Mouse (Mus musculus): ENCODE measurements around the gene Pcnp.
"Not testable (repeated sequence)": the region's sequence is repeated elsewhere in the genome, so short reads cannot be mapped to it uniquely, and the experiment has no call there.

Gene Pcnp

DNA sequence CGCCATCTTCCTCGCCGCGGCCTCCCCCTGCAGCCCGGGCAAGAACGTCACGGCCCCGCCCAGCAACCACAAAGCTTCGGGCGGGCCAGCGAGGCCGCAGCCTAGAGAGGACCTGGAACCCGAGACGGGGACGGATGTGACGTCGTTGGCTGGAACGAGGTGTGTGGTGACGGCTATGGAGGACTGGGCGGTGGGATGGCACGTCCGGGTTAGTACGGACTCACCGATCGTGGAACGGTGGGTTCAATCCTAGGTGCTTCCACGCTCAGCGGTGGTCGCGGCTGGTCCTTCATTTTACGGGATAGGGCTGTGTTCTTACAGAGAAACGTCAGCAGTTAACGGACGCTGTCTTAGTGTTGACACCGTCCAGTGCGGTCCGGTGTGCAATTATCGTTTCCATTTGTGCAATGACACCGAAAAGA is at the start of gene Pcnp:
Pcnp (minus strand) TSS at position 79 of the 422 bp plus-strand sequence.
- DNase-seq, result peak; percentile 97

DNA sequence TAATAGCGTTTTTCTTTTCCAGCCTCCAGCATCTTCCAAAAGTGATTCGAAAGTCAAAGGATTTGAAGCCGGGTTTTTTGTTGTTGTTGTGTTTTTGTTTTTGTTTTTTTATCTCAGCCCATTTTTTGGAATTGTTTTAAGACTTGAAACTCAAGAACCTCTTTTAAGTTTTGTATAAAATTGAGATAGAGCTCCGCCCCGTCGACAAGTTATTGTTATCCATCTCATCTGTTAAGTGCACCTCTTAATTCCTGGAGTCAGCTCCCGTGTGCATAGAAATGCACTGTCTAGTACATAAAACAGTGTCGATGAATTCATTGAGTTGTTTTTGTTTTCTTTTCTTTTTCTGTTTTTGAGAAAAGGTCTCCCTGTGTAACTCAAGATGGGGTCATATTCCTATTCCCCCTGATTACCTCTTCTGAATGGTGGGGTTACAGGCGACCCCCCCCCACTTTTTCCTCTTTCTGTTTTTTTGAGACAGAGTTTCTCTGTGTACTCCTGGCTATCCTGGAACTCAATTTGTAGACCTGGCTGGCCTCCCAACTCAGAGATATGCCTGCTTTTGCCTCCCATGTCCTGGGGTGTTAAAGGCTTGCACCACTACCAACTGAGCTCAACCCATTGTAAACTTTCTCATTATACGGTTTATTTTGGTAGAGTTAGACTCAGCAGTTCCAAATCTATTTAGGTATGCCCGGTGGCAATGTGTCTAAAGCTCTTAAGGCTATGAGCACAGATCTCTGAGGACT is 46.8 kb upstream of the Pcnp start:
- no peak for DNase-seq

GRCm38 (mm10) chr16:56075222-56076111 is 45.9 kb upstream of the Pcnp start:
- peak; percentile 89 for DNase-seq

DNA sequence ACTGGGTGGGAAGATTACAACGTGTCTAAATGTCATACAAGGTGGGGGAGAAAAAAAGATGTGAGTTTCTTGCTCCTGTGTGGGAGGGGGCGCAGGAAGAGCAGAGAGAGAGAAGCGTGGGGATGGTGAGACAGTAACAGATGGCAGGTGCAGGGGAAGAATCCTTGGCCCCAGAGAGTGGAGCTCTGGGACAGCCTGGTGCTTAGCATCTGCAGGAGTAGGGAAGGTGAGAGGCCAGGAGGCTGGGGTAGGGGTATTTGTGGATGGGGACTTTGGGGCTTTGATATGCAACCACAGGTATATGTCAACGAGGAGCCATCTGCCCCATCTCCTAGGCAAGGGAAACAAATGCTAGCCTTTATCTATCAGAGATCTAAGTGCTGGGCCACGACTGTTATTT is 45.0 kb upstream of the Pcnp start:
- no peak for DNase-seq

GRCm38 (mm10) chr16:56074122-56074521 is 44.6 kb upstream of the Pcnp start:
- no peak for DNase-seq

- DNase-seq, result not testable (repeated sequence)
Measured at GRCm38 (mm10) chr16:56073150-56073549, 43.6 kb upstream of the Pcnp start.

GRCm38 (mm10) chr16:56072533-56072932 is 43.0 kb upstream of the Pcnp start:
- no peak for DNase-seq

GRCm38 (mm10) chr16:56071317-56072232 is 42.0 kb upstream of the Pcnp start:
- DNase-seq, result no peak

DNA sequence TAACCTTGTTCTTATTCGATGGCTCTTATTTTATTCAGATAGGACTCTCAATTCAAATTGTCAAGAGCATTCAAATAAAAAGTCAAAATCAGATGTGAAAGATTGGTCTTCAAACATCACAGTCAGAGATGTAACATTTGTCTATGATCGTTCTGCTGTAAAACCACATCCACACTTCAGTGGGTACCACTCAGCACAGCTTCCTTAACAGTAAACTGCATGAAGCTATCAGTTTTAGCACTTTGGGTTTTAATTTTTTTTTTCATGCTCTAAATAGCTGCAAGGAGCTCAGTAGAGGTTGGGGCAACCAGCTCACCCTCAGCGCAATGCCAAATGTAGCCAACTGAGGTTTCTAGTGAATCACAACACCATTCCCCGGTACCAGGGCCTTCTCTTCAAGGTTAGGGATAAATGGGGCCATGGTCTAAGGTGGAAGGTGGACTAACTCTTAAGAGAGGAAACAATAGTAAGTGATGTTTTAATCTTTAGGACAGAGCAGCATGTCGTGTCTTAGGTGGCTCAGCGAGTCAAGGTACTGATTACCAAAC is 39.1 kb upstream of the Pcnp start:
- no peak for DNase-seq

GRCm38 (mm10) chr16:56066113-56066512 is 36.6 kb upstream of the Pcnp start:
- DNase-seq, result no peak

GRCm38 (mm10) chr16:56064334-56064990 is 34.9 kb upstream of the Pcnp start:
- DNase-seq, result peak; percentile 64

GRCm38 (mm10) chr16:56062981-56063380 is 33.4 kb upstream of the Pcnp start:
- no peak for DNase-seq

GRCm38 (mm10) chr16:56061995-56062594 is 32.6 kb upstream of the Pcnp start:
- no peak for DNase-seq

DNA sequence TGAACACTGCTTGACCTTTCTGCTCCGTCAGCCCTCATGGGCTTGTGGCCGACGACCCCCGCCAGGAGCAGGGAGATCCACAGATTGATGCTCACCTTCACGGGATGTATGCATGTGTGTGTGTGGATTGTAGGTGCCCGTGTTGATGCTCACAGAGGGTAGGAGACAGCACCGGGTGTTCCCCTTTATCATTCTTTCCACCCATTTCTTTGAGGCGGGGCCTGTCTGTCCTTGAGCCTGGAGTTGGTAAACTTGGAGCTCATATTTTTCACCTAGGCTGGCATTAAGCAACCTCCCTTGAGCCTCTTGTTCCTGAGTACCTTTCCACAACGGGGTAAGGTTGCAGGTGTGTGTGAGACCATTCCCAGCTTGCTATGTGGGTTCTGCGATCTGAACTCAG is 28.6 kb upstream of the Pcnp start:
- no peak for DNase-seq

- no peak for DNase-seq
Measured at GRCm38 (mm10) chr16:56056944-56057590, 27.5 kb upstream of the Pcnp start.

- DNase-seq, result no peak
Measured at GRCm38 (mm10) chr16:56055911-56056310, 26.4 kb upstream of the Pcnp start.

- DNase-seq, result not testable (repeated sequence)
Measured at GRCm38 (mm10) chr16:56048038-56048437, 18.5 kb upstream of the Pcnp start, which contains the start of gene Senp7. Gene Senp7 (plus strand): TSS chr16:56048338.

DNA sequence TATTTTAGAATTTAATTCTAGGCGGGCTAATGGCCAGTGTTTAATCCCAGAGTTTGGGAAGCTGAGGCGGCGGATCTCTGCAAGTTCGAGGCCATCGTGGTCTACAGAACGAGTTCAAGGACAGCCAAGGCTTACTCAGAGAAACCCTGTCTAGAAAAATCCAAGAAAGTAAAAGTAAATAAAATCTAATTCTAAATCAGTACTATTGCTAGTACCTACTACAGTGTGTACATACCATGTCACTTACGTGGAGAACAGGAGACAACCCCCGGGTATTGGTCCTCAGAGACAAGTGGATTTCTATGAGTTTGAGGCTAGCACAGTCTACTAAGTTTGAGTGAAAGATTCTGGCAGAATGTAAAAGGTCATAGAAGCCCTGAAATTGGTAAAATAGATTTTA is 8.6 kb upstream of the Pcnp start:
- DNase-seq, result no peak

DNA sequence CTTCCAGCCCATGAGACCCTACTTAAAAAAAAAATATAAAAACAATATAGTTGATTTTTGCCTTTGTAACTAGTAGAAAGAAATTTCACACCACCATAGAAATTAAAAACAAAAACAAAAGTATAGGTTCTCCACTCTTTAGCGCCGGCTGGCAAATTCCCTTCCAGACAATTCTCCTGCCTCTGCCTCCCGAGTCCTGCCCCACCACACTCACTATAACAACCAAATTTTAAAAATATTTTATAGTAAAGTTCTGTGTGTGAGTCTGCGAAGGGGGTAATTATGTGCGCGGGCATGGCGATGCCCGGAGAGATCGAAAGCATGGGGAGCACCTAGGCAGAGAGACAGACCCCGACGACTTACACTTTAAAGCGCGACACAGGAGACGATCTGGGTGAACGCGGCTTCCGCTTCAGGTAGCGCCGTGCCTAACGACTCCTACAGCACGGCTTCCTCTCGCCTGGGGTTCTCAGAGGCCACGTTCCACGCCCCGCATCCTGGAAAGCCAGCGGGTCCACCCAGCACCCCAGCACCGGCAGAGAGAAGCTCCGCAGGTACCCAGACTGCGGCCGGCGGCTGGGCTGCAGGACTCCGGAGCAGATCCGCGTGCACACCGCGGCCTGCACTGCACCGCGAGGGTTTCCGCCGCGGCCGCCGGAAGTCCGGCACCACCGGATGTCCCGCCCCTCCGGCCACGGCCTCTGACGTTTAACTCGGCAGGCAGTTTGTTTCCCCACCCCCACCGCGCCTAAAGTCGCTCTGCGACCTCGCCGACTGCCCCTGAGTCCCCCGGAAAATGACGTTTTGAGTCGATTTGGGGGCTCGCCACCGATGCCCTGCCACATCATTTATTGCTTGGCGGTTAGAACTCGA is 7.8 kb upstream of the Pcnp start, which contains the start of gene Trmt10c:
Trmt10c (minus strand) TSS at position 682 of the 873 bp plus-strand sequence.
- peak; percentile 88 for DNase-seq

DNA sequence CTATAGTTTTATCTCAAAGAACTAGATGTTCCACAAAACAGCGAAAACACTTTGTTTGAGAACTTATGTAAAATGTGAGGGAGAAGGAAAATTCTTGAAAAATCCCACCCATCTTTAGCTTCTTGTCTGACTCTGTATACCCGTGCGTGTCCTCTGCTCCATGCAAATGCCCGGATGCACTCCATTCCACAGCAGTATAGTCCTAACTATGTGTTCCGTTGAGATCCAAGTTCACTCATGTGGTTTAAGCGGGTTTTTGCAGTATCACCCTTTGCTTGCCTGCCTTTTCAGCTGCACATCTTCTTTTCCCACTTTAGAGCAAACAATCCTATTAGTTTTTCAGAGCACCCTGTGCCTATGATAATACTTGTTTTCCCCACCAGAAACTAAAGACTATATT is 7.0 kb upstream of the Pcnp start:
- no peak for DNase-seq

Measured in kidney, adult 11 months (tissue).